Comparison of ENCODE assay signal across 31 mouse cellular contexts in the genomic region with DNA sequence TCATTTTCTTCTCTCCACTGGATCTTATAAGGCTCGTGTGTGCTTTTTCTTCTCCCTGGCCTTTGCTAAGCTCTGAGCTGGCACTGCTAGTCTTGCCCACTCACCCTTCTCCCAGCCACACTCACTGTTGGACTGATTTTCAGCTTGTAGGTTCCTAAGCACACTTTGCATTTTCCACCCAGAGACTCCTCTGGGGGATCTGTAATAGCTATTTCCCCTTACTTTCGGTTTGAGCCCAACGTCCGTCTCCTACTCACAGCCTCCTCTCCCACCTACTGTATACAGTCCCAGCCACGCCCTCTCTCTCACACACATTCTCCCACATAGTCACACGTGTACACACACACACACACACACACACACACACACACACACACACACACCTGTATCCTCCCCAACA. TPM values are rescaled to one million over a fixed set of nuclear protein-coding genes. Genes with fewer than 3 reads are reported as not detected.
"Had no signal": no experiment of that assay in that cellular context is flagged by ENCODE, and none has a peak within 500 bp of the region (broad histone marks: within the 10 kb centered on the region; RNA-seq: fewer than 3 reads in every experiment).

No protein-coding gene starts in this region.

- H3K4me2 ChIP-seq: heart, embryonic 12.5 days; hindbrain, embryonic 12.5 days; hindbrain, embryonic 14.5 days; intestine, embryonic 15.5 days; limb, embryonic 12.5 days; liver, embryonic 11.5 days; liver, embryonic 13.5 days; liver, embryonic 15.5 days had no signal

- H3K9ac ChIP-seq: heart, embryonic 12.5 days; hindbrain, embryonic 12.5 days; hindbrain, embryonic 14.5 days; intestine, embryonic 15.5 days; limb, embryonic 12.5 days; liver, embryonic 13.5 days; liver, embryonic 15.5 days; liver, postnatal 0 days had no signal

- ATAC-seq: hindbrain, embryonic 16.5 days; inflammation-experienced regulatory T-cells, adult 6 months; intestine, embryonic 15.5 days; intestine, postnatal 0 days; liver, postnatal 0 days had no signal

- H3K4me3 ChIP-seq: gastrocnemius, adult 2 months; heart, embryonic 10.5 days; heart, embryonic 12.5 days; hindbrain, embryonic 10.5 days; hindbrain, embryonic 12.5 days; intestine, embryonic 15.5 days; limb, embryonic 10.5 days; limb, embryonic 12.5 days; liver, embryonic 13.5 days; liver, embryonic 15.5 days had no signal

- DNase-seq: gastrocnemius, adult 2 months; gastrocnemius, postnatal 10 days; gastrocnemius, postnatal 25 days; heart, adult 18-20 months; heart, postnatal 14 days; heart, postnatal 36 days; kidney, adult 18-20 months; kidney, adult 8-10 months; kidney, postnatal 10 days; kidney, postnatal 25 days; kidney, postnatal 4 days; layer of hippocampus, adult 9-11 months; layer of hippocampus, postnatal 36 days; liver; liver, embryonic 13.5 days; liver, postnatal 0 days had no signal

- H3K4me1 ChIP-seq: hindbrain, embryonic 10.5 days; hindbrain, embryonic 12.5 days; intestine, embryonic 15.5 days; limb, embryonic 10.5 days had no signal

- H3K27ac ChIP-seq: gastrocnemius, adult 2 months; heart, embryonic 10.5 days; hindbrain, embryonic 10.5 days; hindbrain, embryonic 12.5 days; hindbrain, embryonic 14.5 days; intestine, embryonic 15.5 days; limb, embryonic 10.5 days; limb, embryonic 12.5 days; liver, embryonic 13.5 days; liver, embryonic 15.5 days had no signal

- H3K9me3 ChIP-seq: heart, embryonic 10.5 days; heart, embryonic 12.5 days; hindbrain, embryonic 10.5 days; hindbrain, embryonic 12.5 days; intestine, embryonic 15.5 days; limb, embryonic 10.5 days; limb, embryonic 12.5 days; liver, embryonic 13.5 days; liver, embryonic 15.5 days had no signal

- H3K27me3 ChIP-seq: heart, embryonic 12.5 days; hindbrain, embryonic 12.5 days; intestine, embryonic 15.5 days; limb, embryonic 12.5 days; liver, embryonic 15.5 days had no signal

- H3K36me3 ChIP-seq: heart, embryonic 10.5 days; heart, embryonic 12.5 days; hindbrain, embryonic 10.5 days; hindbrain, embryonic 12.5 days; intestine, embryonic 15.5 days; limb, embryonic 10.5 days; limb, embryonic 12.5 days; liver, embryonic 13.5 days; liver, embryonic 15.5 days had no signal

RNA-seq across cellular contexts. Expression of a gene that starts 6.1 kb away (rescaled TPM):
- total RNA-seq: granulocyte monocyte progenitor cell, adult 5-6 weeks had no signal
- polyA plus RNA-seq: hindbrain, embryonic 10.5 days; inflammation-experienced regulatory T-cells, adult 6 months; kidney, embryonic 14.5 days; limb, embryonic 10.5 days; limb, embryonic 12.5 days; liver, embryonic 11.5 days had no signal

RNA-seq across cellular contexts. Expression of a gene that starts 11.9 kb away (rescaled TPM):
- total RNA-seq: granulocyte monocyte progenitor cell, adult 5-6 weeks had no signal
